Mouse (Mus musculus): ENCODE measurements around the gene Card14. TPM values are rescaled to one million over a fixed set of nuclear protein-coding genes. Genes with fewer than 3 reads are reported as not detected.
"Not testable (repeated sequence)": the region's sequence is repeated elsewhere in the genome, so short reads cannot be mapped to it uniquely, and the experiment has no call there.

The Card14 gene
- polyA plus RNA-seq (2015; fragmentation: Nextera tagmentation; extraction: Ambion mirVana): 0.08 and 0.09 TPM in 2 replicates

DNA sequence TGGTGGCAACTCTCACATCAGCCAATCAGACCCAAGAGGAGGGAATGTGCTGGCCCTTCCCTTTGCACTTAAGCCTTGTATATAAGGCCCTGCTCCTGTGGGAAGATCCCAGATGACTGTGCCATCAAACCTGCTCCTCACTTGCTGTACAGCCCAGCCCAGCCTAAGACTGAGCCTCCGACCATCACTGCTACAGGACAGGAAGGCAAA, at the start of gene Card14:
Gene Card14 (plus strand): TSS at position 111 of the 210 bp plus-strand sequence.
- no peaks in the 10 kb centered on the region for H3K9me3 ChIP-seq
- no peak for ATAC-seq
- peaks cover 3% of the 10 kb centered on the region; the same call in 1 of the 2 replicates for H3K27me3 ChIP-seq
- 0 out of 2 replicates have a peak, but pooled peaks cover 4% of the 10 kb centered on the region for H3K4me1 ChIP-seq (replicated peaks)
- H3K36me3 ChIP-seq: no peaks in the 10 kb centered on the region
- H3K9ac ChIP-seq (replicated peaks): no peak within 1 kb of the TSS; the same call in 1 of the 2 replicates
- H3K4me2 ChIP-seq (replicated peaks): no peak within 1 kb of the TSS
- no peak within 1 kb of the TSS for H3K4me3 ChIP-seq (replicated peaks)
- H3K27ac ChIP-seq: no peak within 1 kb of the TSS
- WGBS: 61% methylated on average over 1 of the region's 1 CpGs

GRCm38 (mm10) chr11:119258216-119258571, 49.4 kb upstream of the Card14 start:
- no peak for ATAC-seq
- H3K4me2 ChIP-seq (replicated peaks): peak overlapping the region; percentile 51
- H3K4me3 ChIP-seq (replicated peaks): peak overlapping the region; percentile 27
- peak overlapping the region; percentile 69; the same call in 1 of the 2 replicates for H3K27ac ChIP-seq
- H3K9me3 ChIP-seq: no peaks in the 10 kb centered on the region
- 0 out of 2 replicates have a peak overlapping the region, but pooled peaks have one; percentile 32 for H3K9ac ChIP-seq (replicated peaks)
- H3K4me1 ChIP-seq (replicated peaks): peaks cover 19% of the 10 kb centered on the region
- 70% methylated on average over 9 of the region's 9 CpGs for WGBS
- H3K36me3 ChIP-seq: peaks cover 55% of the 10 kb centered on the region
- H3K27me3 ChIP-seq: no peaks in the 10 kb centered on the region

DNA sequence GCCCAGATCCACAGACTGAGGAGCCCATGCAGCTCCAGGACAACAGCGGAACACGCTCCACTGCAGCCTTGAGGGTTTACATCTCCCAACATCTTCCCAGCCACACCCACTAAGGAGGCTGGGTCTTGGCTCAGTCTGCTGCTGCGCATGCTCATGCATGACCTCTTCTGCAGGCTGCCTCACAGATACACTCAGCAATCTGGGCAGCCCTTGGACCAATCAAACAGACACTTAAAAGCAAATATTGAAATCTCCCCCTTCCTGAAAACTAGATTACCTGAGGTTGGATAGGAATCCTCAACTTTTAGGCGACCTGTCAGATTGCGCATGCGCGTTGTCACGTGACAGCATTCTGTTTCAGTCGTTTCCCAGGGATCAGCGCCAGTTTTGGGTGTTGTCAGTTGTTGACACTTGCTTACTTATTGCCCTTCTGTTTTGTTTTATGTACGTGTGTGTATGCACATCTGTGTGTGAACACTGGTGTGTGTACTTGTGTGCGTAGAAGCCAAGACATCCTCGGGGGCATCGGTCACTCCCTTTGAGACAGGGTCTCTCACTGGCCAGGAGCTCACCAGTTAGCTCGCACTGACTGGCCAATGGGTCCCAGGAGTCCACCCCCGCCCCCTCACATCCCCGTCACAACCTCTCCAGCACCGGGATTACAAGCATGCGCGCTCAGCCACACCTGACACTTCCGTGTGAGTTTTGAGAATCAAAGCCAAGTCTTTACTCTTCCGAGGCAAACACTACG, 48.8 kb upstream of the Card14 start:
- peak overlapping the region; percentile 69; the same call in 1 of the 2 replicates for H3K27ac ChIP-seq
- no peaks in the 10 kb centered on the region for H3K27me3 ChIP-seq
- 0 out of 2 replicates have a peak overlapping the region, but pooled peaks have one; percentile 32 for H3K9ac ChIP-seq (replicated peaks)
- H3K36me3 ChIP-seq: peaks cover 58% of the 10 kb centered on the region
- WGBS: 73% methylated on average over 23 of the region's 23 CpGs
- peak overlapping the region; percentile 51 for H3K4me2 ChIP-seq (replicated peaks)
- H3K9me3 ChIP-seq: no peaks in the 10 kb centered on the region
- peak overlapping the region; percentile 27 for H3K4me3 ChIP-seq (replicated peaks)
- peak; percentile 73 for ATAC-seq
- peaks cover 16% of the 10 kb centered on the region for H3K4me1 ChIP-seq (replicated peaks)

- Histone ChIP-seq H3K9me3 (no peaks in the 10 kb centered on the region), H3K4me1 (replicated peaks) (peaks cover 16% of the 10 kb centered on the region), H3K4me2 (replicated peaks) (no peak overlapping the region), H3K4me3 (replicated peaks) (no peak overlapping the region), H3K27ac (no peak overlapping the region), H3K27me3 (no peaks in the 10 kb centered on the region), H3K9ac (replicated peaks) (peak overlapping the region; percentile 10; the same call in 1 of the 2 replicates), H3K36me3 (peaks cover 55% of the 10 kb centered on the region)
- no peak for ATAC-seq
- WGBS: 93% methylated on average over 8 of the region's 8 CpGs
Observed at GRCm38 (mm10) chr11:119259977-119260376, 47.6 kb upstream of the Card14 start.

GRCm38 (mm10) chr11:119264413-119264812, 43.2 kb upstream of the Card14 start:
- WGBS: 91% methylated on average over 13 of the region's 13 CpGs
- H3K9ac ChIP-seq (replicated peaks): no peak overlapping the region
- H3K27ac ChIP-seq: no peak overlapping the region
- no peaks in the 10 kb centered on the region for H3K27me3 ChIP-seq
- H3K9me3 ChIP-seq: no peaks in the 10 kb centered on the region
- ATAC-seq: no peak
- peaks cover 13% of the 10 kb centered on the region for H3K4me1 ChIP-seq (replicated peaks)
- H3K36me3 ChIP-seq: peaks cover 48% of the 10 kb centered on the region
- no peak overlapping the region for H3K4me3 ChIP-seq (replicated peaks)
- H3K4me2 ChIP-seq (replicated peaks): no peak overlapping the region

- no peak overlapping the region for H3K4me3 ChIP-seq (replicated peaks)
- peaks cover 41% of the 10 kb centered on the region for H3K36me3 ChIP-seq
- no peaks in the 10 kb centered on the region for H3K9me3 ChIP-seq
- no peak overlapping the region for H3K27ac ChIP-seq
- WGBS: 76% methylated on average over 7 of the region's 7 CpGs
- H3K27me3 ChIP-seq: no peaks in the 10 kb centered on the region
- H3K9ac ChIP-seq (replicated peaks): no peak overlapping the region
- peaks cover 18% of the 10 kb centered on the region for H3K4me1 ChIP-seq (replicated peaks)
- ATAC-seq: no peak
- H3K4me2 ChIP-seq (replicated peaks): no peak overlapping the region
Observed at GRCm38 (mm10) chr11:119265811-119266210, 41.8 kb upstream of the Card14 start.

DNA sequence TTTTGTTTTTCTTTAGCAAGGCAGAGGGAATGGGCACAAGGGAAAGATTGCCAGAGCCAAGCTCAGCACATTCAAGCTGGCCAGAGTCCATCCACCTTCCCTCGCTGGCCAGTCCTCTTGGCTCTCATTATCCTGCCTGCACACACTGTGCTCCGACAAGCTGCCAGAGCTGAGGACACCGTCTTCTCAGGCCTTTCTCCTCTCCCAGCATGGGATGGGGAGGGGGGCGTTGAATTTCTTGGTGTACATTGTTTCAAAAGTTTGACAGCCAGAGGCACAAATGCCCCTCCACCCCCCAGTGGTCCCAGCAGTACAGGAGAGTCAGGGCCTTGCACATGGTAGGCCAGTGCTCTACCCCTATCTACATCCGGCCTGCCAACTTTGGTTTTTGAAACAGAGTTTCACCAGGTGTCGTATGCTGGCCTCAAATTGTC, 40.3 kb upstream of the Card14 start:
- H3K36me3 ChIP-seq: peaks cover 34% of the 10 kb centered on the region
- peak overlapping the region; percentile 33; the same call in 1 of the 2 replicates for H3K9ac ChIP-seq (replicated peaks)
- H3K4me3 ChIP-seq (replicated peaks): no peak overlapping the region
- ATAC-seq: peak; percentile 13
- peaks cover 18% of the 10 kb centered on the region for H3K4me1 ChIP-seq (replicated peaks)
- H3K27me3 ChIP-seq: no peaks in the 10 kb centered on the region
- peak overlapping the region; percentile 89 for H3K4me2 ChIP-seq (replicated peaks)
- 39% methylated on average over 6 of the region's 6 CpGs for WGBS
- H3K9me3 ChIP-seq: no peaks in the 10 kb centered on the region
- 0 out of 2 replicates have a peak overlapping the region, but pooled peaks have one; percentile 11 for H3K27ac ChIP-seq

- H3K4me2 ChIP-seq (replicated peaks): peak within 1 kb of the TSS; percentile 89
- peak; percentile 90 for ATAC-seq
- H3K4me1 ChIP-seq (replicated peaks): peaks cover 18% of the 10 kb centered on the region
- H3K4me3 ChIP-seq (replicated peaks): peak within 1 kb of the TSS; percentile 64
- no peaks in the 10 kb centered on the region for H3K9me3 ChIP-seq
- WGBS: 5% methylated on average over 52 of the region's 52 CpGs
- peaks cover 32% of the 10 kb centered on the region for H3K36me3 ChIP-seq
- H3K27ac ChIP-seq: 0 out of 2 replicates have a peak within 1 kb of the TSS, but pooled peaks have one; percentile 11
- H3K9ac ChIP-seq (replicated peaks): peak within 1 kb of the TSS; percentile 76
- H3K27me3 ChIP-seq: no peaks in the 10 kb centered on the region
Observed at GRCm38 (mm10) chr11:119267768-119268556, 39.6 kb upstream of the Card14 start, which contains the start of gene Gaa. Gene Gaa (plus strand): TSS chr11:119267887.

GRCm38 (mm10) chr11:119268557-119269195, 38.9 kb upstream of the Card14 start:
- Histone ChIP-seq H3K9me3 (no peaks in the 10 kb centered on the region), H3K4me2 (replicated peaks) (peak overlapping the region; percentile 89), H3K27ac (no peak overlapping the region), H3K4me3 (replicated peaks) (peak overlapping the region; percentile 64), H3K36me3 (peaks cover 33% of the 10 kb centered on the region), H3K4me1 (replicated peaks) (peaks cover 18% of the 10 kb centered on the region), H3K27me3 (no peaks in the 10 kb centered on the region), H3K9ac (replicated peaks) (peak overlapping the region; percentile 76)
- ATAC-seq: 0 out of 2 replicates have a peak, but pooled peaks have one; percentile 14
- 68% methylated on average over 16 of the region's 16 CpGs for WGBS

- Histone ChIP-seq H3K36me3 (peaks cover 60% of the 10 kb centered on the region), H3K4me1 (replicated peaks) (peaks cover 18% of the 10 kb centered on the region)
- H3K27me3 ChIP-seq; H3K4me3 ChIP-seq (replicated peaks); H3K9ac ChIP-seq (replicated peaks); H3K27ac ChIP-seq; ATAC-seq; H3K4me2 ChIP-seq (replicated peaks); H3K9me3 ChIP-seq: not testable (repeated sequence)
- 61% methylated on average over 3 of the region's 3 CpGs for WGBS
Observed at GRCm38 (mm10) chr11:119272492-119272891, 35.1 kb upstream of the Card14 start.

- H3K9ac ChIP-seq (replicated peaks): no peak overlapping the region
- ATAC-seq: no peak
- H3K9me3 ChIP-seq: no peaks in the 10 kb centered on the region
- H3K27ac ChIP-seq: no peak overlapping the region
- H3K27me3 ChIP-seq: no peaks in the 10 kb centered on the region
- 90% methylated on average over 8 of the region's 8 CpGs for WGBS
- no peak overlapping the region for H3K4me2 ChIP-seq (replicated peaks)
- peaks cover 15% of the 10 kb centered on the region for H3K4me1 ChIP-seq (replicated peaks)
- H3K4me3 ChIP-seq (replicated peaks): no peak overlapping the region
- H3K36me3 ChIP-seq: peaks cover 69% of the 10 kb centered on the region
Observed at GRCm38 (mm10) chr11:119273186-119273930, 34.2 kb upstream of the Card14 start.
